Mouse (Mus musculus) limb, embryonic 15.5 days (tissue): ENCODE data around the gene Tldc1. TPM values are rescaled to one million over a fixed set of nuclear protein-coding genes. Genes with fewer than 3 reads are reported as not detected.

Source experiments
- polyA plus RNA-seq: library from polyadenylated mRNA; unstranded; fragments of >200 nt; fragmentation: Nextera tagmentation; extraction: Ambion mirVana; gene quantifications from 2 replicates; pipeline ENCODE4 v1.2.1, GENCODE M21; 2015

Gene Tldc1
- polyA plus RNA-seq, 1 experiment from 2014 or later: 11.5 TPM

Other genes starting within 250 kb of the Tldc1 start
- gene Mbtps1, start 219.7 kb downstream of the Tldc1 start, polyA plus RNA-seq: 122 and 126 TPM in 2 replicates
- gene Hsdl1, start 203.2 kb downstream of the Tldc1 start, polyA plus RNA-seq: 31.7 and 33.2 TPM in 2 replicates
- gene Dnaaf1, start 203.2 kb downstream of the Tldc1 start, polyA plus RNA-seq: 0.06 and 0.09 TPM in 2 replicates
- 11.4 and 11.7 TPM in 2 replicates for gene Taf1c, start 173.2 kb downstream of the Tldc1 start, polyA plus RNA-seq
- 0.08 TPM in 1 of 2 replicates, not detected in the other for gene Adad2, start 165.7 kb downstream of the Tldc1 start, polyA plus RNA-seq
- 0.19 and 0.27 TPM in 2 replicates for gene Kcng4, start 142.7 kb downstream of the Tldc1 start, polyA plus RNA-seq
- gene Wfdc1, start 112.1 kb downstream of the Tldc1 start, polyA plus RNA-seq: 1.5 and 4.7 TPM in 2 replicates
- 5.3 and 5.8 TPM in 2 replicates for gene Atp2c2, start 78.4 kb downstream of the Tldc1 start, polyA plus RNA-seq
- gene Cotl1, start 62.1 kb upstream of the Tldc1 start, polyA plus RNA-seq: 55.1 and 65.4 TPM in 2 replicates
- 13.0 and 13.5 TPM in 2 replicates for gene Klhl36, start 83.8 kb upstream of the Tldc1 start, polyA plus RNA-seq
- gene Usp10, start 131.9 kb upstream of the Tldc1 start, polyA plus RNA-seq: 106 and 113 TPM in 2 replicates
- gene Gm20388, start 132.4 kb upstream of the Tldc1 start, polyA plus RNA-seq: 2.6 and 4.9 TPM in 2 replicates
- gene Crispld2, start 214.0 kb upstream of the Tldc1 start, polyA plus RNA-seq: 6.7 and 7.8 TPM in 2 replicates